Mouse (Mus musculus): ENCODE measurements around the gene Cdc6. TPM values are rescaled to one million over a fixed set of nuclear protein-coding genes. Genes with fewer than 3 reads are reported as not detected.

The Cdc6 gene
- under 1 TPM; 0.15 to 0.91 (median 0.25) TPM for total RNA-seq (2022)

- peak; percentile 69 to 95 for DNase-seq (ENCODE audit: low spot score in 2 of 2)
Measured at GRCm38 (mm10) chr11:98907437-98908173, at the start of gene Cdc6. Gene Cdc6, plus strand, starts transcription at chr11:98907801.

GRCm38 (mm10) chr11:98858759-98859731, 48.6 kb upstream of the Cdc6 start:
- DNase-seq (ENCODE audit: low spot score in 2 of 2): peak; percentile 75 to 85

DNA sequence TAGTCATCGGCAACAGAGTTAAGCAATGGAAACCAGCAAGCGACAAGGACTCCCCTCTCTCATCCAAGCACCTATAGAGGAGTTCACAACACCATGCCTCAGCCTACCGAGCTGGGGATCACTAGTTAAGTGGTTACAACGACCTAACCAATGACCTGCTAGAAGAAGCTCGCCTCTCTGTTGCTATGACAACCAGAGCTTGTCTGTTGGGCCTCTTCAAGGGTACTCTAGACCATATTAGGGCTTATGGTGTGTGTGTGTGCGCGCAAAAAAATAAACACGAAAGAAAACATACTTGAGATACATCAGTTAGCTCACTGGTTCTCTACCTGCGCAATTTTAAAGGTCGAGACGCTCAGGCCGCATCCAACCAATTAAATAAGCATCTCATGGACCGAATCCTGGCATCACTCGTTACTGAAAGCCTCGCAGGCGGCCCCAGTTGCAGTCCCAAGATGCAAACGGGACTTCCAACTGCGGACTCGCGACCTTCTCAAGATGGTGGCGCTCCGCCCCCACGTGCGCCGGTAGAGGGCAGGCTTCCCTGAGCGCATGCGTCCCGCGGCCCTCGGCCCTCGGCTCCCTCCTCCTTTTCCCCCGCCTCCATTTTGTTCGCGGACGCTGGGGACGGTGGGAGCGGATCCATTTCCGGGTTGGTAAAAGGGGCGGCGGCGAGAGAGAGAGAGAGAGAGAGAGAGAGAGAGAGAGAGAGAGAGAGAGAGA, 44.4 kb upstream of the Cdc6 start, which contains the start of gene Wipf2:
Wipf2 (plus strand) TSS at position 611 of the 723 bp plus-strand sequence.
- DNase-seq (ENCODE audit: low spot score in 2 of 2): peak; percentile 93

- peak; percentile 51 to 59 for DNase-seq (ENCODE audit: low spot score in 2 of 2)
Measured at GRCm38 (mm10) chr11:98863751-98864429, 43.7 kb upstream of the Cdc6 start.

DNA sequence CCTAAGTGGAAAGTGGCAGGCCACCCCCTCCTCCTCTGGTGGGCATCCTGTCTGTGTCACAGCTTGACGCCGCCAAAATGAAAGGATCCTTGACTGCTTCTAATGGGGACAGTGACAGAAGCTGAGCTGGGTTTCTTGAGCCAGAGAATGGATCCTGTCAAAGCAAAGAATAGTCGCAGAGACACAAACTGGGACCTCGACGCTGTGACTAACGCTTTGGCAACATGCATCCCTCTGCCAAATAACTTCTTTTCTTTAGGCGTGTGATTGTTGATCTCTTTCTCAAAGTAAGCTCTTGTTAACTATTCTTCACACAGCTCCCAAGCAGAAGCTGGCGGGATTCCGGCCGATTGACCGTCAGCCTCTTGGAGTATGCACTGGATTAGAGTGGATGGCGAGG, 40.3 kb upstream of the Cdc6 start:
- no peak for DNase-seq (ENCODE audit: low spot score in 2 of 2)

DNA sequence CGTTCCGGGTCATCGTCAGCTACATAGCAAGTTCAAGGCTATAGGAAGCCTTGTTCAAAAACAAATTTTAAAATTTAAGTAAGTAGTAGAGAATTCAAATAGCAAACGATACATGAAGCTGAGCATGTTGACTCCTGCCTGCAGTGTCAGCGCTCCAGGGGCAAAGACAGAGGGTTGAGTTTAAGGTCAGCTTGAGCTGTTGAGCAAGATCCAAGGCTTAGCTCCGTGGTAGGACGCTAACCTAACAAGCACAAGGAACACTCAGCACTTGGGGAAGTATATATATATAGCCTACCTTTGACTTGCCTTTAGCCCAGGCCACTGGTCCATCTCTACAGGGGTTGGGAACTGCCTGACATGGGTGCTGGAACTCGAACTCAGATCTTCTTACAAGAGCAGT, 37.7 kb upstream of the Cdc6 start:
- DNase-seq (ENCODE audit: low spot score in 2 of 2): no peak

- DNase-seq (ENCODE audit: low spot score in 2 of 2): no peak
Measured at GRCm38 (mm10) chr11:98870791-98871190, 36.8 kb upstream of the Cdc6 start.

DNA sequence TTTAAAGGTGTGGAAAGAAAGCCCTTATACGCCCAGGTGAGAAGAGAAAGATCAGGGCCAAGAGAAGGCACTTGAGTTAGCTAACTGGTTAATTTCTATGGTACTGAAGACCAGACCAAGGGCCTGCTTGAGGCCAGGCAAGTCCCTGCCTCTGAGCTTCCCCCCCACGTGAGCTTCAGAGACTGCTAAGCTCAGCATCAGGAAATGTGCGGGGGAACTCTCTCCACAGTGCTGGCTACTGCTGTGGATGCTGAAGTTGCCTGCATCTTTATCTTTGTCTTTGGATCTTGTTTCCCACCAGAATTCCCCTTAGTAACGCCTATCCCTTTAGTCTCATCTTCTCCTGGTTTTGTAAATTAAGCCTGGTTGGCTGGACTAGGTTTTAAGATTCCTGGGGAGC, 36.2 kb upstream of the Cdc6 start:
- no peak for DNase-seq (ENCODE audit: low spot score in 2 of 2)

GRCm38 (mm10) chr11:98872040-98872439, 35.6 kb upstream of the Cdc6 start:
- peak; percentile 44 to 73 for DNase-seq (ENCODE audit: low spot score in 2 of 2)

GRCm38 (mm10) chr11:98873900-98874299, 33.7 kb upstream of the Cdc6 start:
- DNase-seq (ENCODE audit: low spot score in 2 of 2): no peak

DNA sequence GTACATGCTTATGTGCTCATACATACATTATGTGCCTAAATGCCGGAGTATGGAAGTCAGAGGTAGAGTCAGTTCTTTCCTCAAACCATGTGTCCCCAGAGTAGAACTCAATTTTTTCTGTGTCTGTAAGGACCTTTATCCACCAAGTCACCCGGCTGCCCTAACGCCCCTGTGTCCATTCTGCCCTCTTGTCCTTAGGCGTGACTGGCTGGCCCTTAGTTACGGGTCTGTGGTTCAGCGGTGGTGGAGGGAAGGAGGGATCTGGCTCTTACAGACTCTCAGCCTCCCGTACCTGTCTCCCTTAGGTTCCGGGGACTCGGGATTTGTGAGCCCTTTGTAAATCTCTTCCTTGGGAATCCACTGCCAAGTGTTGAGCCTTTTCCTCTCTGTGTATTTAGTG, 30.6 kb upstream of the Cdc6 start:
- DNase-seq (ENCODE audit: low spot score in 2 of 2): no peak

GRCm38 (mm10) chr11:98887703-98888102, 19.9 kb upstream of the Cdc6 start:
- DNase-seq (ENCODE audit: low spot score in 2 of 2): no peak

- DNase-seq (ENCODE audit: low spot score in 2 of 2): no peak
Measured at GRCm38 (mm10) chr11:98889077-98889476, 18.5 kb upstream of the Cdc6 start.

GRCm38 (mm10) chr11:98889977-98890376, 17.6 kb upstream of the Cdc6 start:
- no peak for DNase-seq (ENCODE audit: low spot score in 2 of 2)

DNA sequence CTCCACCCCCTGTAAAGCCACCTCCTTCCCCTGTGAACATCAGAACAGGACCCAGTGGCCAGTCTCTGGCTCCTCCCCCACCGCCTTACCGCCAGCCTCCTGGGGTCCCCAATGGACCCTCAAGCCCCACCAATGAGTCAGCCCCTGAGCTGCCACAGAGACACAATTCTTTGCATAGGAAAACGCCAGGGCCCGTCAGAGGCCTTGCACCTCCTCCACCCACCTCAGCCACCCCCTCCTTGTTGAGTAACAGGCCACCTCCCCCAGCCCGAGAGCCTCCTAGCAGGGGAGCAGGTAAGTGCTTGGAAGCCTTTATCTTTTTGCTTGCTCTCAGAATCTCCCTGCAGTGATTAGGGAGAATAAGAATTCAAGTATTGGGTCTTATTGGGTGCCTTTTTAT, 15.2 kb upstream of the Cdc6 start:
- no peak for DNase-seq (ENCODE audit: low spot score in 2 of 2)

- no peak for DNase-seq (ENCODE audit: low spot score in 2 of 2)
Measured at GRCm38 (mm10) chr11:98900529-98901125, 7.0 kb upstream of the Cdc6 start.

DNA sequence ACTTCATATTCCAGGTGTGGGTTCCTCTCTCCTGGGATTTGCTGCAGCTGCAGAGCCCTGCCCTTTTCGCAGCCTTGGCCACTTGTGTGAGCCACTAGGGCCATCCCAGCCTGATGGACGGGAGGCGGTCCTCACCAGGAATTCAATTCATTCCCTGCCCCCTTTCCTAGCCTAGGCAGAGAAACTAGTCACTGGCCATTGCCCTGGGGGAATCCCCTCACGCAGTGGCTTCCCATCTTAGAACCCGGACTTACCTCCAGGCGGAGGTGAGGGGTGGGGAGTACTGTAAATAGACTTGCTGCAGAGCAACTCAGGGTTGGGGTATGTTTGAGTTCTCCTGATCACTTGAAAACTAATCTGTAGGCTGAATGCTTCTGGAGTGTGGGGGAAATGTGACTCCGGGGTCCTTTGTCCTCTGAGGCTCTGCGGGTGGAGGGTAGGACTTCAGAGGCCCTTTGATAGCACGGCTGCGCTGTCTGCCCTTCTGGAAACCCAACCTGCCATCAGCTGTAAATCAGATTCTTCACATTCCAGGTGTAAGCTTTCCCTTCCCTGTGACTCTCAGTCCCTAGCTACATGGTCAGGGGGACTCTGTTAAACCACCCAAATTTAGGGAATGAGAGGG, 4.9 kb upstream of the Cdc6 start:
- DNase-seq (ENCODE audit: low spot score in 2 of 2): no peak

- DNase-seq (ENCODE audit: low spot score in 2 of 2): no peak
Measured at GRCm38 (mm10) chr11:98904577-98904976, 3.0 kb upstream of the Cdc6 start.

- no peak for DNase-seq (ENCODE audit: low spot score in 2 of 2)
Measured at GRCm38 (mm10) chr11:98905033-98905432, 2.6 kb upstream of the Cdc6 start.

DNA sequence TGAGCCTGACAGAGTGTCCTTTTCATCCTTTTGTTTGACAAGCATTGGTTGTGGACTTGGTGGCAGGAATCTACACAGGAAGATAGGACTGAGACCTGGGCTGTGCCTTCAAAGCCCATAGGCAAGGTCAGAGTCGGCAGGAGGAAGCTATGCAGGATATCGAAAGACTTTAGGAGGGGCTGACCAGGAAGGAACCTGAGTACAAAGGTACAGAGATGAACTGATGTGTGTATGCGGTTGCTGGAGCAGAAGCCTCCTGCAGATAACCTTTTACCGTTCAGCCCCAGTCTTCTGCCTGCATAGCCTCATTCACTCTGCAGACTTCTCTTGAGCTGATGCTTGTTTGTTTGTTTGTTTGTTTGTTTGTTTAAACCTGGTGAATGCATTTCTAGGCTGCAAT, 2.0 kb upstream of the Cdc6 start:
- DNase-seq (ENCODE audit: low spot score in 2 of 2): no peak
